Mouse (Mus musculus): Measurements from ENCODE around the gene Mesp1. TPM values are rescaled to one million over a fixed set of nuclear protein-coding genes. Genes with fewer than 3 reads are reported as not detected.
A peak's percentile ranks its signal among the peaks of the same experiment; 100 is the strongest.
"Not testable (repeated sequence)": the region's sequence is repeated elsewhere in the genome, so short reads cannot be mapped to it uniquely, and the experiment has no call there.

Gene Mesp1
- polyA plus RNA-seq, 1 experiment = 0.62 TPM

DNA sequence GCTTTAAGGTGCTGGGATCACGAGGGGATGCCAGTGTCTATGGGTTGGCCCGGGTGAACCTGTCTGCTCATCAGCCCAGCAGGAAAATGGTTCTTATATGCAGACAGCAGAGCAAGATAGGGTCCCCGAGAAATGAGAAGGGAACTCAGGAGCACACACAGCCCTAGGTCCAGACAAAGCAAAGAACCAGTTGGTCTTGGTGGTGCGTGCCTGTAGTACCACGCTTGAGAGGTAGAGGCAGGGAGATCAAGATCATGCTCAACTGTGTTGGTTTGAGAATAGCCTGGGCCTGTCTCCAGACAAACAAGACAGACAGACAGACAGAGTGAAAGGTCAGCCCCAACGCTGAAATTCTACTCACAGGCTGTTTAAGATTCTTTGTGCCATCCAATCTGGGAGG lies 5.9 kb upstream of the Mesp1 start:
- Histone ChIP-seq H3K36me3 (ENCODE audit: control insufficient read depth, insufficient read depth, low read length) (no peaks in the 10 kb centered on the region), H3K27me3 (ENCODE audit: control insufficient read depth, insufficient read depth, low read length) (no peaks in the 10 kb centered on the region; the same call in 1 of the 2 replicates), H3K4me1 (replicated peaks; ENCODE audit: control insufficient read depth, insufficient read depth, low read length) (no peaks in the 10 kb centered on the region), H3K4me3 (ENCODE audit: control insufficient read depth, insufficient read depth, low read length) (no peak overlapping the region), H3K27ac (ENCODE audit: control insufficient read depth, insufficient read depth, low read length) (no peak overlapping the region)
- no peak for TF ChIP-seq CTCF (IDR thresholded peaks at IDR 0.05; ENCODE audit: borderline replicate concordance, control insufficient read depth, extremely low read depth, insufficient read depth, low read length, poor library complexity)
- TF ChIP-seq POLR2A (IDR thresholded peaks at IDR 0.05; ENCODE audit: control insufficient read depth, extremely low read depth, insufficient read depth, low read length, poor library complexity) = no peak
- WGBS = 74% methylated on average over 6 of the region's 6 CpGs
- no peak for DNase-seq

DNA sequence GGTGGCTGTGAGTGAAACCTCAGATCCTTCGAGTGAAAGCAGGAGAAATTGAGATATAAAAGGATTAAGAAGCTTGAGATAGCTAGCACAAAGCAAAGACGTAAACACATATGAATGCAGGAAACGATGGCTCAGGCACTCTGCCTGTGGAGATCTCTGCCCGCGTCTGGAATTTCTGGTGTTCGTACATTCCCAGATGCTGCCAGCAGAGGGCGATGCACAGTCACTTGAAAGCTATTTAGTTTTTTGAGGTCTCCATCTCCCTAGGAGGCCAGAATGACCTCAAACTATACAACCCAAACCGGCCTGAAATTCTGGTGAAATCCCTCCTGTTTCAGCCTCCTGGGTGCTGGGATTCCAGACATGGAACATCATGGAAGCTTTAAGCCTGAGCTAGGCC lies 5.5 kb upstream of the Mesp1 start:
- no peaks in the 10 kb centered on the region for H3K36me3 ChIP-seq (ENCODE audit: control insufficient read depth, insufficient read depth, low read length)
- 3% methylated on average over 8 of the region's 8 CpGs for WGBS
- H3K4me1 ChIP-seq (replicated peaks; ENCODE audit: control insufficient read depth, insufficient read depth, low read length) = no peaks in the 10 kb centered on the region
- no peaks in the 10 kb centered on the region; the same call in 1 of the 2 replicates for H3K27me3 ChIP-seq (ENCODE audit: control insufficient read depth, insufficient read depth, low read length)
- peak; percentile 45; the same call in 1 of the 2 replicates for TF ChIP-seq CTCF (IDR thresholded peaks at IDR 0.05; ENCODE audit: borderline replicate concordance, control insufficient read depth, extremely low read depth, insufficient read depth, low read length, poor library complexity)
- TF ChIP-seq POLR2A (IDR thresholded peaks at IDR 0.05; ENCODE audit: control insufficient read depth, extremely low read depth, insufficient read depth, low read length, poor library complexity) = no peak
- no peak overlapping the region for H3K4me3 ChIP-seq (ENCODE audit: control insufficient read depth, insufficient read depth, low read length)
- H3K27ac ChIP-seq (ENCODE audit: control insufficient read depth, insufficient read depth, low read length) = no peak overlapping the region
- peak; percentile 59 for DNase-seq

DNA sequence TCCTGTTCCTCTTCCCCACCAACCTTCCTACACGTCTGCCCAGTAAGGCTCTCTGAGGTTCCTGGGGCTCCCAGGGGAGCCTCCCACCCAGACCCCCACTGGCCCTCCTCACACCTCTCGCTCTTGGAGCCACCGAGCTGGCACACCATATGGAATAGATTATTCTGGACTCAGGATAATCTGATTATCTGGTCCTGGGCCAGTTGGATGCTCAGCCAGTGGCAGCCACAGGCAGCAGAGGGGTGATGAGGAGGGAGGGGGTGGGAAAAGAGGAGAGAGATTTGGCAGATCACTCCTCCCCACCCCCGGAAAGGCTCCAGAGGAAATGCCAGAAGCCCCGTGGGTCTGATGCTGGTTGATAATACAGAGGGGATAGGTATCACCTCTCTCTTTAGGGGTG lies 5.0 kb upstream of the Mesp1 start:
- no peak for TF ChIP-seq CTCF (IDR thresholded peaks at IDR 0.05; ENCODE audit: borderline replicate concordance, control insufficient read depth, extremely low read depth, insufficient read depth, low read length, poor library complexity)
- TF ChIP-seq POLR2A (IDR thresholded peaks at IDR 0.05; ENCODE audit: control insufficient read depth, extremely low read depth, insufficient read depth, low read length, poor library complexity) = no peak
- DNase-seq = no peak
- Histone ChIP-seq H3K4me3 (ENCODE audit: control insufficient read depth, insufficient read depth, low read length) (no peak overlapping the region), H3K4me1 (replicated peaks; ENCODE audit: control insufficient read depth, insufficient read depth, low read length) (no peaks in the 10 kb centered on the region), H3K27ac (ENCODE audit: control insufficient read depth, insufficient read depth, low read length) (no peak overlapping the region), H3K36me3 (ENCODE audit: control insufficient read depth, insufficient read depth, low read length) (no peaks in the 10 kb centered on the region), H3K27me3 (ENCODE audit: control insufficient read depth, insufficient read depth, low read length) (no peaks in the 10 kb centered on the region; the same call in 1 of the 2 replicates)
- 34% methylated on average over 5 of the region's 5 CpGs for WGBS

DNA sequence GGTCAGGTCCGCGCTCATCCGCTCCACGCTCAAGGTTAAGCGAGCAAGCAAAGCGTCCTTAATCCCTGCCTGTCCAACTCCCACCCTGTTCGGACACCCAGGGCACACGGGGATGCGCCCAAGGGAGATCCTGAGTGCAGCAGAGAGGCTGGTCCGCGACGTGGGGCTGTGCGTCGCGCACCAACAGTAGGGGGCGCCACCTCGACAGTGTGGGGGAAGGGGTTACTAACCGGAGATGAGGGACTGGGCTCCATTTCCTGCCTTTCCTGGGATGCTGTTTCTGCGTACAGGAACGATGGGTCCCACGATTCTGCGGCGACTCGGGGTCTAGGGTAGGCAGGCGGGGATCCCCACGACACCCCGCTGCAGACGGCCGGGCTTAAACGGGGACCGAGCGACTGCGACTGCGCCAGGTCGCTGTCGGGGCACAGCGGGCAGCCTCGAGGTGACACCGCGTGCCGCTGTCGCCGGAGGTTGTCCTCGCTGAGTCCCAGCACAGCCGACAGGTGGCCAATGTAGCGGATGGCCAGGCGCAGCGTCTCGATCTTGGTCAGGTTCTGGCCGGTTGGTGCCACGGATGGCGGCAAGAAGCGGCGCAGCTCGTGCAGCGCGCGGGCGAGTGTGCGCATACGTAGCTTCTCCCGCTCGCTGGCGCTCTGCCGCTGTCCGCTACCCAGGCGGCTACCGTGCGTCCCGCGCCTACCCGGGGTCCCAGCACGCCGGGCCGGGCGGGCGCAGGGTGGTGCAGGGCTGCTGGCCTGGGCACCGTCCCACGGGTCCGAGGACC lies 760 bp downstream of the Mesp1 start:
- no peaks in the 10 kb centered on the region; the same call in 1 of the 2 replicates for H3K4me1 ChIP-seq (replicated peaks; ENCODE audit: control insufficient read depth, insufficient read depth, low read length)
- TF ChIP-seq POLR2A (IDR thresholded peaks at IDR 0.05; ENCODE audit: control insufficient read depth, extremely low read depth, insufficient read depth, low read length, poor library complexity) = no peak
- peak; percentile 69; the same call in 1 of the 2 replicates for TF ChIP-seq CTCF (IDR thresholded peaks at IDR 0.05; ENCODE audit: borderline replicate concordance, control insufficient read depth, extremely low read depth, insufficient read depth, low read length, poor library complexity)
- DNase-seq = peak; percentile 38
- no peak overlapping the region for H3K27ac ChIP-seq (ENCODE audit: control insufficient read depth, insufficient read depth, low read length)
- H3K36me3 ChIP-seq (ENCODE audit: control insufficient read depth, insufficient read depth, low read length) = no peaks in the 10 kb centered on the region
- peak overlapping the region; percentile 5 for H3K4me3 ChIP-seq (ENCODE audit: control insufficient read depth, insufficient read depth, low read length)
- 6% methylated on average over 80 of the region's 80 CpGs for WGBS
- peaks cover 10% of the 10 kb centered on the region; the same call in 1 of the 2 replicates for H3K27me3 ChIP-seq (ENCODE audit: control insufficient read depth, insufficient read depth, low read length)

DNA sequence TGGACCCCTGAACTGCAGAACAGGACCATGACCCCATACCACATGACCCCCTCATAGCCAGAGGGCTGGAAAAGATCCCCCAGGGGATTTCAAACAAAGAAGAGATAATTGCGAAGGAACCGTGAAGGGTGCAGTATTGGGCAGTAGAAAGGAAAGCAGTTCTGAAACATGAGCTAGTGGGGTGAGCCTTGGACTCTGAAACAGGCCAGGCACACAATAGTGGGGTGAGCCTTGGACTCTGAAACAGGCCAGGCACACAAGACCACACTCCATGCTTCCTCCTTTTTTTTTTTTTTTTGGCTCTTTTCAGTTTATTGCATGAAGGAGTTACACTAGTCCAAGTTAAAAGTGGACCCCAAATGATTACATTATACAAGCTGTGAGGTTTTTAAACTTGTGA lies 3.8 kb downstream of the Mesp1 start:
- not testable (repeated sequence) for H3K4me1 ChIP-seq (replicated peaks; ENCODE audit: control insufficient read depth, insufficient read depth, low read length); H3K4me3 ChIP-seq (ENCODE audit: control insufficient read depth, insufficient read depth, low read length); H3K27ac ChIP-seq (ENCODE audit: control insufficient read depth, insufficient read depth, low read length); H3K36me3 ChIP-seq (ENCODE audit: control insufficient read depth, insufficient read depth, low read length); DNase-seq; H3K27me3 ChIP-seq (ENCODE audit: control insufficient read depth, insufficient read depth, low read length)
- 93% methylated on average over 2 of the region's 2 CpGs for WGBS

DNA sequence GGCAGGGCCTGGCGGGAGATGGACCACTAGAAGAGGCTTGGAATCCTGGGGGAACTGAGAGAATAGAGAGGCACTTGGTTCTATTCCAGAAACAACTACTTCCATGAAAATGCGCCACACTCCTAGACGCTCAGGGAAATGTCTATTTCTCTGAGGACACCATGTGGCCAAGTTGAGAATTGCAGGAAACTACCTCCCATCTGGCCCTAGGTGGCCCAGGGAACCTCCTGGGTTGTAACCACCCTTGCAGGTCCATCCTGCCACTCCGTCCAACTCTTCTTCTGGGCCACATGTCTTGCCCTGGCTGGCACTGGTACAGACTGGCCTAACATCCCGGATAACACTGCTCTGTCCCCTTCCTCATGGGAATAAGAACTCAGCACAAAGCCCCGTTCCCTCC lies 7.3 kb downstream of the Mesp1 start:
- no peaks in the 10 kb centered on the region for H3K27me3 ChIP-seq (ENCODE audit: control insufficient read depth, insufficient read depth, low read length)
- H3K36me3 ChIP-seq (ENCODE audit: control insufficient read depth, insufficient read depth, low read length) = no peaks in the 10 kb centered on the region
- H3K27ac ChIP-seq (ENCODE audit: control insufficient read depth, insufficient read depth, low read length) = no peak overlapping the region
- no peak for TF ChIP-seq POLR2A (IDR thresholded peaks at IDR 0.05; ENCODE audit: control insufficient read depth, extremely low read depth, insufficient read depth, low read length, poor library complexity)
- TF ChIP-seq CTCF (IDR thresholded peaks at IDR 0.05; ENCODE audit: borderline replicate concordance, control insufficient read depth, extremely low read depth, insufficient read depth, low read length, poor library complexity) = no peak
- H3K4me1 ChIP-seq (replicated peaks; ENCODE audit: control insufficient read depth, insufficient read depth, low read length) = no peaks in the 10 kb centered on the region
- peak; percentile 65 for DNase-seq
- no peak overlapping the region for H3K4me3 ChIP-seq (ENCODE audit: control insufficient read depth, insufficient read depth, low read length)
- WGBS = 32% methylated on average over 6 of the region's 6 CpGs

DNA sequence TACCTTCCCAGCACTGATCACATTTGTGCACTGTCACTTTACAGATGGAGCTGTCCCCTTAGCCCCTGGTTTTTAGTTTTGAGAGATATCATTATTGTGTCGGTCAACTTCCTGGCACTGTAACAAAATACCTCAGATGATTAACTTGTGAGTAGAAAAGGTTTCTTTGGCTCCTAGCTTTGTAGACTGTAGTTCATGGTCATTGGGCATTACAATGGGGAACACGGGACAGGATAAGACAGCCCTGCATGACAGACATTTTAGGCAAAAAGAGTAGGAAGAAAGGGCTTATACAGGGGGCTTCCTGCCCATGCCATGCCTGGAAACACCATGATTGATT lies 11.1 kb downstream of the Mesp1 start:
- 96% methylated on average over 2 of the region's 2 CpGs for WGBS
- H3K4me3 ChIP-seq (ENCODE audit: control insufficient read depth, insufficient read depth, low read length) = no peak overlapping the region
- H3K36me3 ChIP-seq (ENCODE audit: control insufficient read depth, insufficient read depth, low read length) = no peaks in the 10 kb centered on the region
- TF ChIP-seq CTCF (IDR thresholded peaks at IDR 0.05; ENCODE audit: borderline replicate concordance, control insufficient read depth, extremely low read depth, insufficient read depth, low read length, poor library complexity) = no peak
- no peaks in the 10 kb centered on the region for H3K27me3 ChIP-seq (ENCODE audit: control insufficient read depth, insufficient read depth, low read length)
- no peaks in the 10 kb centered on the region for H3K4me1 ChIP-seq (replicated peaks; ENCODE audit: control insufficient read depth, insufficient read depth, low read length)
- no peak for DNase-seq
- H3K27ac ChIP-seq (ENCODE audit: control insufficient read depth, insufficient read depth, low read length) = no peak overlapping the region

Data from thymus, adult 2 months (tissue).